Mouse (Mus musculus) CH12.LX (cell line): ENCODE data around the gene Ndufb3.

Experiments used
- BHLHE40 ChIP-seq: IDR thresholded peaks from 2 replicates; pipeline ENCODE4 v1.6.1; 2011; ENCODE audit warnings: mild to moderate bottlenecking, low read depth, low read length, improper control_type of control experiment
- CTCF ChIP-seq, 2 experiments: IDR thresholded peaks in 1 of 2; conservative IDR thresholded peaks in 1 of 2; 2 replicates each; pipeline ENCODE4 v1.5.1; 2011 to 2012; ENCODE audit warnings: low read depth in 2 of 2, low read length in 2 of 2, improper control_type of control experiment in 1 of 2, inconsistent platforms in 1 of 2, mild to moderate bottlenecking in 1 of 2, moderate library complexity in 1 of 2
- EP300 ChIP-seq: IDR thresholded peaks from 2 replicates; pipeline ENCODE4 v1.6.1; 2011; ENCODE audit warnings: low read length, improper control_type of control experiment
- HCFC1 ChIP-seq: IDR thresholded peaks from 2 replicates; pipeline ENCODE4 v1.6.1; 2012; ENCODE audit warnings: low read depth, mild to moderate bottlenecking, inconsistent platforms, low read length, improper control_type of control experiment
- IRF4 ChIP-seq: IDR thresholded peaks from 2 replicates; pipeline ENCODE4 v1.6.1; 2014; ENCODE audit warnings: low read depth, mild to moderate bottlenecking, inconsistent platforms, low read length, improper control_type of control experiment
- MAZ ChIP-seq: IDR thresholded peaks from 2 replicates; pipeline ENCODE4 v1.6.1; 2012; ENCODE audit warnings: low read depth, mild to moderate bottlenecking, inconsistent platforms, low read length, improper control_type of control experiment, moderate library complexity
- MEF2A ChIP-seq: IDR thresholded peaks from 2 replicates; pipeline ENCODE4 v1.6.1; 2014; ENCODE audit warnings: low read depth, mild to moderate bottlenecking, inconsistent platforms, low read length, improper control_type of control experiment, borderline replicate concordance
- POLR2A ChIP-seq: IDR thresholded peaks from 2 replicates; pipeline ENCODE4 v1.6.1; 2011; ENCODE audit warnings: low read depth, mild to moderate bottlenecking, improper control_type of control experiment, low read length
- POLR2AphosphoS2 ChIP-seq: IDR thresholded peaks from 2 replicates; pipeline ENCODE4 v1.6.1; 2011; ENCODE audit warnings: low read depth, low read length, improper control_type of control experiment
- TBP ChIP-seq: conservative IDR thresholded peaks from 2 replicates; pipeline ENCODE4 v1.6.1; 2011; ENCODE audit warnings: low read depth, low read length, improper control_type of control experiment
- USF2 ChIP-seq: conservative IDR thresholded peaks from 2 replicates; pipeline ENCODE4 v1.6.1; 2011; ENCODE audit warnings: low read depth, low read length, improper control_type of control experiment
- ZC3H11A ChIP-seq: IDR thresholded peaks from 2 replicates; pipeline ENCODE4 v1.6.1; 2012; ENCODE audit warnings: low read depth, mild to moderate bottlenecking, inconsistent platforms, low read length, improper control_type of control experiment
- ZKSCAN1 ChIP-seq: IDR thresholded peaks from 2 replicates; pipeline ENCODE4 v1.6.1; 2012; ENCODE audit warnings: low read depth, inconsistent platforms, low read length, improper control_type of control experiment, borderline replicate concordance
- ZMIZ1 ChIP-seq: IDR thresholded peaks from 2 replicates; pipeline ENCODE4 v1.6.1; 2012; ENCODE audit warnings: low read depth, mild to moderate bottlenecking, inconsistent platforms, low read length, improper control_type of control experiment

GRCm38 (mm10) chr1:58618766-58619165, 32.6 kb downstream of the Ndufb3 start:
- TF ChIP-seq CTCF (conservative IDR thresholded peaks at IDR 0.05 in 1 of 2, IDR thresholded peaks at IDR 0.05 in 1 of 2; ENCODE audit: low read depth in 2 of 2, low read length in 2 of 2) = no peak; a peak in 1 of 4 replicates
- no peak for TF ChIP-seq TBP
- no peak for TF ChIP-seq ZKSCAN1
- no peak for TF ChIP-seq ZMIZ1
- no peak for TF ChIP-seq HCFC1
- no peak for TF ChIP-seq IRF4
- TF ChIP-seq POLR2A = no peak
- no peak for TF ChIP-seq ZC3H11A
- TF ChIP-seq EP300 = no peak
- no peak for TF ChIP-seq MAZ
- no peak for TF ChIP-seq USF2
- TF ChIP-seq BHLHE40 = no peak
- TF ChIP-seq MEF2A = no peak
- no peak for TF ChIP-seq POLR2AphosphoS2
